Mouse (Mus musculus): ENCODE measurements at regions not wholly inside any gene's neighbourhood (a gene's known extent, or its start where the extent isn't known, plus 50 kb on each side); places are given as distances from the start of the nearest gene placed in this dataset.

DNA sequence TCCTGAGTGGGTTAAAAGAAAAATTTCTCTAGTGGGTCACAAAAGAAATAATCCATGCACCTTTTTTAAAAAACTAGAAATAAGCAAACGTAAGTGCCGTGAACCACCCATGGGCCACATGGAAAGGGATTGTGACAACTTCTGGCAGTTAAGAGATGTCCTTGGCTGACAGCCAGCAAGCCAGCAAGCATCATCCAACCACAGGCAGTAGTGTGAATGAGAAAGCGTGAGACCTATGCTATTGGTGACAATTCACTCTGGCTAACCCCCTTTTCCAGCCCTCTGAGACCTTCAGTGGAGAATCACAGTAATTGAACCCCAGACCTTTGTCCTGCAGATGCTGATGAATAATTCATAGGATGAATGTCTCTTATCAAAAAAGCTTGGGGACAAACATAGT lies 78.3 kb upstream of the Sgcd start:
- no peak for TF ChIP-seq CTCF (IDR thresholded peaks at IDR 0.05; ENCODE audit: low read depth)
- no peak for TF ChIP-seq EP300 (optimal IDR thresholded peaks at IDR 0.05)

All from stomach, postnatal 0 days (tissue).